Mouse (Mus musculus) cortical plate, adult 2 months (tissue): ENCODE data around the gene Guca2b. TPM values are rescaled to one million over a fixed set of nuclear protein-coding genes. Genes with fewer than 3 reads are reported as not detected.

Experiments
- H3K27ac ChIP-seq: fragments of 200-500 bp; 2 replicates; pipeline ENCODE4 v1.5.1; 2012; ENCODE audit warnings: low read length, control low read depth, inconsistent platforms; ENCODE audit not compliant: insufficient read depth
- H3K4me1 ChIP-seq: fragments of 200-500 bp; 2 replicates; pipeline ENCODE4 v1.6.1; 2011; ENCODE audit warnings: low read length; ENCODE audit not compliant: control insufficient read depth, insufficient read depth
- H3K4me3 ChIP-seq: fragments of 200-500 bp; 2 replicates; pipeline ENCODE4 v1.5.1; 2011; ENCODE audit warnings: mild to moderate bottlenecking, low read length, control low read depth; ENCODE audit not compliant: insufficient read depth
- CTCF ChIP-seq: fragments of 200-500 bp; IDR thresholded peaks from 2 replicates; pipeline ENCODE4 v1.5.1; 2011; ENCODE audit warnings: mild to moderate bottlenecking, control low read depth, low read length; ENCODE audit not compliant: insufficient read depth; ENCODE audit errors: extremely low read depth
- POLR2A ChIP-seq: fragments of 200-500 bp; IDR thresholded peaks from 2 replicates; pipeline ENCODE4 v1.6.1; 2011; ENCODE audit warnings: mild to moderate bottlenecking, low read length, control low read depth; ENCODE audit not compliant: insufficient read depth; ENCODE audit errors: extremely low read depth
- polyA plus RNA-seq: library from polyadenylated mRNA; depleted of rRNA; stranded (reverse); fragments of >200 nt; gene quantifications from 2 replicates; pipeline ENCODE4 v1.2.3, GENCODE M21; 2012; rRNA removed

Gene Guca2b
- polyA plus RNA-seq, 1 experiment: not detected

DNA sequence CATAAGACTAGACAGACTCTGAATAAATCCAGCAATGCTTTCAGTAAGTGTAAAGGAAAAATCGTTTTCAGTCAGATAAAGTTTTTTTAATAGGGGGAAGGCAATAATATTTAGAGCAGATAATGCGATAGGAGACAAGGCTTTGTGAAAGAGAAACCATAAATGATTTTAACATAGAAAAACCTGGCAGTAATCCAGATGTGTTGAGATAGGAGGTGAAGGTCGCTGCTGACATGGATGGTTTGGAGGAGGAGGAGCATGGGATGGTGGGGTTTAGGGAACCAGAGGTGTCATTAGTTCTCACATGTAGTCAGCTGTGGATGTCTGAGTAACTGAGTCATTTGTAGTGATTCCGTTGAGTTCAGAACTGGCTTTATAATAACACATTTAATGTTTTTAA is 44.0 kb downstream of the Guca2b start:
- H3K4me1 ChIP-seq: peaks cover 2% of the 10 kb centered on the region; the same call in 1 of the 2 replicates
- TF ChIP-seq CTCF (no peak), POLR2A (no peak)
- no peak overlapping the region for H3K4me3 ChIP-seq
- no peak overlapping the region for H3K27ac ChIP-seq

- peaks cover 2% of the 10 kb centered on the region; the same call in 1 of the 2 replicates for H3K4me1 ChIP-seq
- H3K4me3 ChIP-seq: no peak overlapping the region
- H3K27ac ChIP-seq: no peak overlapping the region
- TF ChIP-seq CTCF: no peak
- no peak for TF ChIP-seq POLR2A
Observed at GRCm38 (mm10) chr4:119614078-119614477, 44.7 kb downstream of the Guca2b start.

GRCm38 (mm10) chr4:119609488-119609887 is 49.3 kb downstream of the Guca2b start:
- TF ChIP-seq POLR2A (no peak), CTCF (no peak)
- Histone ChIP-seq H3K27ac (no peak overlapping the region), H3K4me3 (no peak overlapping the region)

More at GRCm38 (mm10) chr4:119609488-119609887, 49.3 kb downstream of the Guca2b start:
- H3K4me1 ChIP-seq: peaks cover 2% of the 10 kb centered on the region; the same call in 1 of the 2 replicates

Other genes with a start within 250 kb of the Guca2b start
- gene Ccdc30, start 243.4 kb downstream of the Guca2b start, polyA plus RNA-seq: 15.1 and 15.3 TPM in 2 replicates
- gene Ppcs, start 236.5 kb downstream of the Guca2b start, polyA plus RNA-seq: 9.6 and 10.2 TPM in 2 replicates
- 0.32 and 0.48 TPM in 2 replicates for gene Zmynd12, start 236.1 kb downstream of the Guca2b start, polyA plus RNA-seq
- 8.4 and 9.0 TPM in 2 replicates for gene Rimkla, start 166.3 kb downstream of the Guca2b start, polyA plus RNA-seq
- 36.2 and 38.3 TPM in 2 replicates for gene Foxj3, start 122.0 kb downstream of the Guca2b start, polyA plus RNA-seq
- gene Frg2f1, start 119.4 kb downstream of the Guca2b start, polyA plus RNA-seq: 12.5 and 15.8 TPM in 2 replicates
- not detected in 2 replicates for gene Guca2a, start 21.2 kb downstream of the Guca2b start, polyA plus RNA-seq
- 43.4 and 48.9 TPM in 2 replicates for gene Hivep3, start 74.8 kb upstream of the Guca2b start, polyA plus RNA-seq